Mouse (Mus musculus) adipose tissue, adult 10 weeks (tissue): ENCODE results near the gene Hnf1b. TPM values are rescaled to one million over a fixed set of nuclear protein-coding genes. Genes with fewer than 3 reads are reported as not detected.

ENCODE experiments used
- polyA plus RNA-seq: library from polyadenylated mRNA; stranded (reverse); fragments of 350-450 nt; fragmentation: Illumina TruSeq; extraction: RNeasy Lipid Tissue Mini Kit (QIAGEN cat#74804); gene quantifications from one replicate; pipeline ENCODE4 v1.2.3, GENCODE M21; 2014; ENCODE audit warnings: low read depth, low replicate concordance

Gene Hnf1b
- polyA plus RNA-seq, result 28.8 TPM

GRCm38 (mm10) chr11:83849529-83850335 lies at the start of gene Hnf1b:
Gene Hnf1b (plus strand): TSS chr11:83850063.

GRCm38 (mm10) chr11:83941950-83942840 lies 92.3 kb downstream of the Hnf1b start, which contains the start of gene Ddx52:
Gene Ddx52 (plus strand): TSS chr11:83942062.

Other genes starting within 250 kb of the Hnf1b start
- gene Rpl9-ps1, start 204.4 kb upstream of the Hnf1b start, polyA plus RNA-seq, result not detected
- gene Ccl3, start 200.7 kb upstream of the Hnf1b start, polyA plus RNA-seq, result 0.46 TPM
- gene Ccl4, start 187.5 kb upstream of the Hnf1b start, polyA plus RNA-seq, result not detected
- 38.3 TPM for gene Wfdc17, start 146.1 kb upstream of the Hnf1b start, polyA plus RNA-seq
- gene Wfdc18, start 141.0 kb upstream of the Hnf1b start, polyA plus RNA-seq, result 0.89 TPM
- gene Wfdc21, start 103.1 kb upstream of the Hnf1b start, polyA plus RNA-seq, result 111 TPM
- 9.0 TPM for gene Heatr6, start 96.4 kb upstream of the Hnf1b start, polyA plus RNA-seq
- gene Ddx52, start 92.0 kb downstream of the Hnf1b start, polyA plus RNA-seq, result 21.3 TPM
- gene Synrg, start 114.4 kb downstream of the Hnf1b start, polyA plus RNA-seq, result 24.0 TPM
- 6.6 TPM for gene Dusp14, start 219.2 kb downstream of the Hnf1b start, polyA plus RNA-seq